Mouse (Mus musculus) C2C12 (cell line): Measurements from ENCODE around the gene Polrmt.

Source experiments
- CTCF ChIP-seq: IDR thresholded peaks from one replicate; pipeline ENCODE4 v1.5.1; 2011; ENCODE audit not compliant: control insufficient read depth, insufficient read depth, insufficient read length
- MYOD1 ChIP-seq: IDR thresholded peaks from one replicate; pipeline ENCODE4 v1.6.1; 2011; ENCODE audit warnings: low read depth; ENCODE audit not compliant: control insufficient read depth, insufficient read length
- MYOG ChIP-seq: IDR thresholded peaks from one replicate; pipeline ENCODE4 v1.6.1; 2011; ENCODE audit not compliant: control insufficient read depth, insufficient read length; ENCODE audit errors: extremely low read depth

- TF ChIP-seq MYOG = no peak
- no peak for TF ChIP-seq CTCF
- TF ChIP-seq MYOD1 = no peak
Observed at GRCm38 (mm10) chr10:79764234-79764633, 17.9 kb upstream of the Polrmt start.
